Mouse (Mus musculus) thymus, adult 18-20 months (tissue): ENCODE results near the gene Sptbn4.

Source experiments
- DNase-seq, 2 experiments: peaks; one replicate each; pipeline ENCODE4 v3.0.0; 2022; ENCODE audit warnings: mixed read lengths in 2 of 2

Gene Sptbn4

GRCm38 (mm10) chr7:27339114-27339513 is 108.4 kb downstream of the Sptbn4 start:
- DNase-seq: no peak

- DNase-seq: no peak
These were observed 110.2 kb downstream of the Sptbn4 start, which contains the start of gene Ltbp4 for GRCm38 (mm10) chr7:27337175-27337853. Gene Ltbp4, minus strand, starts transcription at chr7:27337692.

- peak; percentile 55 to 60 for DNase-seq
These were observed 111.3 kb downstream of the Sptbn4 start for GRCm38 (mm10) chr7:27335928-27336823.

GRCm38 (mm10) chr7:27335011-27335720 is 112.3 kb downstream of the Sptbn4 start:
- no peak for DNase-seq

- DNase-seq: no peak
These were observed 113.0 kb downstream of the Sptbn4 start for GRCm38 (mm10) chr7:27334405-27334911.

GRCm38 (mm10) chr7:27333316-27333941 is 114.1 kb downstream of the Sptbn4 start:
- DNase-seq: no peak

- peak; percentile 74 to 76 for DNase-seq
These were observed 114.9 kb downstream of the Sptbn4 start for GRCm38 (mm10) chr7:27332353-27333199.

- DNase-seq: no peak
These were observed 115.6 kb downstream of the Sptbn4 start for GRCm38 (mm10) chr7:27331854-27332253.

GRCm38 (mm10) chr7:27331541-27331851 is 116.0 kb downstream of the Sptbn4 start:
- no peak for DNase-seq

- DNase-seq: peak; percentile 78 to 84
These were observed 116.6 kb downstream of the Sptbn4 start for GRCm38 (mm10) chr7:27330709-27331540.

GRCm38 (mm10) chr7:27329981-27330380 is 117.5 kb downstream of the Sptbn4 start:
- DNase-seq: no peak

GRCm38 (mm10) chr7:27329326-27329947 is 118.0 kb downstream of the Sptbn4 start:
- peak; percentile 72 to 78 for DNase-seq

- peak in 1 of 2 experiments; percentile 21 for DNase-seq
These were observed 118.8 kb downstream of the Sptbn4 start for GRCm38 (mm10) chr7:27328648-27329047.

GRCm38 (mm10) chr7:27328161-27328560 is 119.3 kb downstream of the Sptbn4 start:
- DNase-seq: no peak

GRCm38 (mm10) chr7:27327500-27327899 is 120.0 kb downstream of the Sptbn4 start:
- DNase-seq: no peak

- DNase-seq: no peak
These were observed 121.2 kb downstream of the Sptbn4 start for GRCm38 (mm10) chr7:27326101-27326880.

GRCm38 (mm10) chr7:27325697-27326096 is 121.8 kb downstream of the Sptbn4 start:
- no peak for DNase-seq

- no peak for DNase-seq
These were observed 122.6 kb downstream of the Sptbn4 start for GRCm38 (mm10) chr7:27324928-27325327.

GRCm38 (mm10) chr7:27324161-27324560 is 123.3 kb downstream of the Sptbn4 start:
- no peak for DNase-seq
